Mouse (Mus musculus) liver, postnatal 0 days (tissue): ENCODE data around the gene Map4k2. TPM values are rescaled to one million over a fixed set of nuclear protein-coding genes. Genes with fewer than 3 reads are reported as not detected.

ENCODE experiments used
- ATAC-seq: fragments of 200-750 bp; cut with Nextera tagmentation; 2 replicates; pipeline ENCODE4 v1.8.0; 2017; ENCODE audit warnings: mild to moderate bottlenecking, moderate library complexity
- DNase-seq: peaks from one replicate; pipeline ENCODE4 v3.0.0-alpha.2; 2016
- H3K27ac ChIP-seq: fragments of 300-500 bp; sonication (generic); 2 replicates; pipeline ENCODE4 v1.5.1; 2014; ENCODE audit warnings: antibody characterized with exemption, moderate library complexity, mild to moderate bottlenecking, low read depth
- H3K27me3 ChIP-seq: fragments of 300-500 bp; sonication (generic); 2 replicates; pipeline ENCODE4 v1.6.1; 2014; ENCODE audit warnings: low read length, control low read depth, mixed read lengths; ENCODE audit not compliant: insufficient read depth
- H3K36me3 ChIP-seq: fragments of 300-500 bp; sonication (generic); replicated peaks from 2 replicates; pipeline ENCODE4 v1.6.1; 2014; ENCODE audit warnings: mild to moderate bottlenecking, control low read depth, low read length, moderate library complexity, mixed read lengths; ENCODE audit not compliant: insufficient read depth
- H3K4me1 ChIP-seq: fragments of 300-500 bp; sonication (generic); 2 replicates; pipeline ENCODE4 v1.6.1; 2014; ENCODE audit warnings: antibody characterized with exemption, mild to moderate bottlenecking, control low read depth; ENCODE audit not compliant: insufficient read depth
- H3K4me2 ChIP-seq: fragments of 300-500 bp; sonication (generic); 2 replicates; pipeline ENCODE4 v1.6.1; 2014; ENCODE audit warnings: low read depth, mild to moderate bottlenecking, low read length, moderate library complexity, mixed read lengths
- H3K4me3 ChIP-seq: fragments of 300-500 bp; sonication (generic); 2 replicates; pipeline ENCODE4 v1.5.1; 2014; ENCODE audit warnings: low read depth, low read length
- H3K9ac ChIP-seq: fragments of 300-500 bp; sonication (generic); replicated peaks from 2 replicates; pipeline ENCODE4 v1.6.1; 2014; ENCODE audit warnings: mild to moderate bottlenecking, moderate library complexity
- H3K9me3 ChIP-seq: fragments of 300-500 bp; sonication (generic); 2 replicates; pipeline ENCODE4 v1.6.1; 2016; ENCODE audit warnings: mild to moderate bottlenecking, control low read depth, low read length, mixed read lengths
- CTCF ChIP-seq: sonication (generic); IDR thresholded peaks from 2 replicates; pipeline ENCODE4 v1.5.1; 2016; ENCODE audit warnings: antibody characterized with exemption, low read depth
- EP300 ChIP-seq: IDR thresholded peaks from 2 replicates; pipeline ENCODE4 v1.6.1; 2016; ENCODE audit warnings: antibody characterized with exemption, low read depth, mild to moderate bottlenecking
- WGBS: fragments of 180-500 bp; shearing (Covaris S2); extraction: QIAGEN DNeasy Blood & Tissue Kit; methylation state at CpG from one replicate; pipeline ENCODE4 v1.1.7; 2014; ENCODE audit not compliant: insufficient replicate concordance; 5-methylcytosine and 5-hydroxymethylcytosine counted together
- polyA plus RNA-seq: library from polyadenylated mRNA; unstranded; fragments of >200 nt; fragmentation: Nextera tagmentation; extraction: Ambion mirVana; gene quantifications from 2 replicates; pipeline ENCODE4 v1.2.1, GENCODE M21; 2015

Map4k2 gene
- polyA plus RNA-seq, 1 experiment from 2014 or later, result 5.7 TPM

DNA sequence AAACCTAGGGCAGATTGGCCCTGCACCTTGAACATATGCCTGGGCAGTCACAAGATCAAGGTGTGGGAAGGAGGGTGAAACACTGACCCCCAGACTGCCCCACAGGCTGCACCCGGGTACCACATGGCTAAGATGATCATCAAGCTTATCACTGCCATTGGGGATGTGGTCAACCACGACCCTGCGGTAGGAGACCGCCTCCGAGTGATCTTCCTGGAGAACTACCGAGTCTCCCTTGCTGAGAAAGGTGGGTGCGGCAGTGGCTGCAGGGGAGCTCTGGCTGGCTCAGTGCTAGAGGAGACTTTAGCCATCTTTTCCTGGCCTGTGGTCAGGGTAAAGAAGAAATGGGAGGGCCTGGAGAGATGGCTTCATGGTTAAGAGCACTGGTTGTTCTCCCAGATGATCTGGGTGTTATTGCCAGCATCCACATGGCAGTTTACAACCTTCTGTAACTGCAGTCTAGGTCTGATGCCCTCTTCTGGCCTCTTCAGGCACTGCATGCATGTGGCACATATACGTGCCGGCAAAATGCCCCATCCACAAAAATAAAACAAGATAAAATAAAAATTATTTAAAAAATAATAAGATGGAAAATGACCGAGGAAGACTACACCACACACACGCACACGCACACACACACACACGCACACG is 51.9 kb downstream of the Map4k2 start:
- no peak overlapping the region for H3K4me2 ChIP-seq
- peaks cover 16% of the 10 kb centered on the region for H3K4me1 ChIP-seq
- TF ChIP-seq EP300 (no peak), CTCF (peak; percentile 55)
- ATAC-seq (no peak), DNase-seq (no peak)
- H3K9ac ChIP-seq, result no peak overlapping the region
- no peak overlapping the region for H3K27ac ChIP-seq
- no peaks in the 10 kb centered on the region for H3K27me3 ChIP-seq
- no peaks in the 10 kb centered on the region for H3K9me3 ChIP-seq
- no peaks in the 10 kb centered on the region for H3K36me3 ChIP-seq
- H3K4me3 ChIP-seq, result no peak overlapping the region
- 66% methylated on average over 14 of the region's 14 CpGs for WGBS

DNA sequence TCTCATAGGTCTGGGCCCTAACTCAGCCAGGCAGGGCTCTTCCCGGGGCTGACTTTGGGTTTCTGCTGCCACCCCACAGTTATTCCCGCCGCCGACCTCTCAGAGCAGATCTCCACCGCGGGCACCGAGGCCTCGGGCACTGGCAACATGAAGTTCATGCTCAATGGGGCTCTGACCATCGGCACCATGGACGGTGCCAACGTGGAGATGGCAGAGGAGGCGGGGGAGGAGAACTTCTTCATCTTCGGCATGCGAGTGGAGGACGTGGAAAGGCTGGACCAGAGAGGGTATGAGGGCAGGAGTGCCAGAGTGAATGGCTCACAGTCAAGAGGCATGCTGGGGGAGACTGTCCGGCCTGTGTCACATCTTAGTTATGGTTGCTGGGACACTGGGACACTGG is 52.7 kb downstream of the Map4k2 start:
- 83% methylated on average over 16 of the region's 16 CpGs for WGBS

DNA sequence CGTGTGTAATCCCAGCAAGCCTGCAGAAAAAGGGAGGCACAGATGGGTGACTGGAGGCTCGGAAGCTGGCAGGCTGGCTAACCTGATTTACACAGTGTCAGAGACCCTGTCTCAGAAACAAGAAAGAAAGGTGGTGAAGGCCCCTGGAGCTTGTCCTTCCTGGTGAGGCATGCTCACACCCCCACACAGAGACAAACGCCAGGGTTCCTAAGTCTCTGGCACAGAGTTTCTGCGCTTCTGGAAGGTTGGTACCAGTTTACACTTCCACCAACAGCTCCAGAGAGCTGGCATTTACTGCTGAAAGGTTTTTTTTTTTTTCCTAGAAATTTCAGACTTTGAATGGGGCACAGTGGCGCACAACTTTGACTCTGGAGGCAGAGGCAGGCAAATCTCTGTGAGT is 55.3 kb downstream of the Map4k2 start:
- H3K27ac ChIP-seq, result no peak overlapping the region
- H3K9ac ChIP-seq, result no peak overlapping the region
- TF ChIP-seq CTCF (no peak), EP300 (no peak)
- DNase-seq (no peak), ATAC-seq (no peak)
- no peak overlapping the region for H3K4me2 ChIP-seq
- H3K4me3 ChIP-seq, result no peak overlapping the region
- peaks cover 22% of the 10 kb centered on the region for H3K27me3 ChIP-seq
- WGBS, result 87% methylated on average over 5 of the region's 5 CpGs
- H3K9me3 ChIP-seq, result no peaks in the 10 kb centered on the region
- H3K4me1 ChIP-seq, result peaks cover 18% of the 10 kb centered on the region
- H3K36me3 ChIP-seq, result no peaks in the 10 kb centered on the region

More for the DNA sequence above, 52.7 kb downstream of the Map4k2 start:
- no peak overlapping the region for H3K9ac ChIP-seq
- H3K36me3 ChIP-seq, result no peaks in the 10 kb centered on the region
- H3K4me1 ChIP-seq, result peaks cover 22% of the 10 kb centered on the region
- H3K9me3 ChIP-seq, result no peaks in the 10 kb centered on the region
- no peak overlapping the region for H3K27ac ChIP-seq
- no peak overlapping the region for H3K4me3 ChIP-seq
- H3K4me2 ChIP-seq, result no peak overlapping the region
- no peak for ATAC-seq
- no peak for TF ChIP-seq EP300
- no peak for TF ChIP-seq CTCF
- no peak for DNase-seq
- 0 out of 2 replicates have a peak, but pooled peaks cover 3% of the 10 kb centered on the region for H3K27me3 ChIP-seq

DNA sequence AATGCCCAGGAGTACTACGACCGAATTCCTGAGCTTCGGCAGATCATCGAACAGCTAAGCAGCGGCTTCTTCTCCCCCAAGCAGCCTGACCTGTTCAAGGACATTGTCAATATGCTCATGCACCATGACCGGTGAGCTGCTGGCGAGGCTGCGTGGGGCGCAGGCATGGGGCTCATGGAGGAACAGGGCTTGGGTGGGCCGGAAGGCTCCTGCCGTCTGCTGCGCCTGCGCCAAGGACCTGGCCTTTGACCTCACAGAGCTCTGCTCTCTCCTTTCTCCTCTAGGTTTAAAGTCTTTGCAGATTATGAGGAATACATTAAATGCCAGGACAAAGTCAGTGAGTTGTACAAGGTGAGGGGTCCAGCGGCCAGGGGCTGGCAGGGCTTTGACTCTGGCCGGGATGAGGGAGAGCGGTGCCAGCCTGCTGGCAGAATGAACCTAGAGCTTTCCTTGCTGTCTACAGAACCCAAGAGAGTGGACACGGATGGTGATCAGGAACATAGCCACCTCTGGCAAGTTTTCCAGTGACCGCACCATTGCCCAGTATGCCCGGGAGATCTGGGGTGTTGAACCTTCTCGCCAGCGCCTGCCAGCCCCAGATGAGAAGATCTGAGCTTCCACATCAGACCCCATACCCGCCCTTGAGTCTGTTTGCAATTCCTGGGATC is 56.8 kb downstream of the Map4k2 start:
- Histone ChIP-seq H3K4me2 (peak overlapping the region; percentile 94; the same call in 1 of the 2 replicates), H3K27ac (peak overlapping the region; percentile 93), H3K9ac (no peak overlapping the region), H3K27me3 (peaks cover 22% of the 10 kb centered on the region), H3K4me3 (no peak overlapping the region), H3K36me3 (no peaks in the 10 kb centered on the region; the same call in 1 of the 2 replicates), H3K4me1 (peaks cover 30% of the 10 kb centered on the region), H3K9me3 (no peaks in the 10 kb centered on the region)
- DNase-seq (no peak), ATAC-seq (no peak)
- no peak for TF ChIP-seq CTCF
- TF ChIP-seq EP300, result no peak
- 79% methylated on average over 22 of the region's 22 CpGs for WGBS

DNA sequence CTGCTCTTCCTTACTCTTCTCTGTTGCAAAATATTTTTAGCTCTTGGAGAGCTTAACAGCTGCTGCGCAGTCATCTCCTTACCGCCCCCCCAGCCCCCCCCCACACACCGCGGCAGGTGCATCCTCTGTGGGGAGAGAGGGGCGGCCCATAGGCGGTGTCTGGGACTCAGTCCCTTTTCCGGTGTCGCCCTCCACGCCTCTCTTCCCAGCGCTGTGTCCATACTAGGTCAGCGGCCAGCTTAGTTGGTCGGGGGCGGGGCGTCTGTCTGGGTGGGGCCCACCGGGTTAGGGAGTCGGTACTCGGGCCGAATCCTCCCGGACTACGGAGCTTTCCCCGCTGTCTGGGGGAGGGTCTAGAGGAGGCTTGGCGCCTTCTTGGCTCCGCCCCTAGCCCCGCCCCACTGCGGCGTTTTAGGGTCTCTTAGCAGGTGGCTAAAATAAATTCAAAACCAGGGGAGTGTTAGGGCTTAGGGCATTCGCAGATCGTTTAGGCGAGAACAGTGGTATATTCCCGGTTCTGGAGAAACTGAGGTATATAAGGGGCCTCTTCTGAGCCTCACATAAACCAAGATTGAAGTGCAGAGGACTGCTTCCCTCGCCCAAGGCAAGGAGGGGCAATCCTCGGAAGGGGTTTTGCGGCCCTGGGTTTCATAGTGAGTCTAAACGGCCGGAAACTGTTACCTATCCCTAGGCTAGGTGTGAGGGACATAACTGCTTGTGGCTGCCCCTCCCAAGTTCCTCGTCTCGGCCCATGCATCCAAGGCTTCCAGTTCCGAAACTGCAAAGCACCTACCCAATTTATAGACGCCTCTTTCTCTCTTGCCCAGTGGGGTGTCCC is 57.7 kb downstream of the Map4k2 start:
- under 1% methylated on average over 38 of the region's 39 CpGs for WGBS
- Histone ChIP-seq H3K4me3 (peak overlapping the region; percentile 63), H3K4me1 (peaks cover 33% of the 10 kb centered on the region), H3K4me2 (peak overlapping the region; percentile 94), H3K9ac (peak overlapping the region; percentile 69), H3K9me3 (no peaks in the 10 kb centered on the region), H3K27me3 (peaks cover 22% of the 10 kb centered on the region), H3K27ac (peak overlapping the region; percentile 93), H3K36me3 (peaks cover 6% of the 10 kb centered on the region; the same call in 1 of the 2 replicates)
- DNase-seq (peak; percentile 80), ATAC-seq (peak; percentile 23)
- no peak for TF ChIP-seq EP300
- no peak for TF ChIP-seq CTCF
